Mouse (Mus musculus) 3134 (cell line): Measurements from ENCODE around the gene C87436.
"Not testable (repeated sequence)": the region's sequence is repeated elsewhere in the genome, so short reads cannot be mapped to it uniquely, and the experiment has no call there.

Experiments
- DNase-seq: peaks from one replicate; pipeline ENCODE4 v3.0.0-alpha.2; 2011; ENCODE audit warnings: low spot score; ENCODE audit not compliant: insufficient read length; ENCODE audit errors: extremely low read depth

Gene C87436

DNA sequence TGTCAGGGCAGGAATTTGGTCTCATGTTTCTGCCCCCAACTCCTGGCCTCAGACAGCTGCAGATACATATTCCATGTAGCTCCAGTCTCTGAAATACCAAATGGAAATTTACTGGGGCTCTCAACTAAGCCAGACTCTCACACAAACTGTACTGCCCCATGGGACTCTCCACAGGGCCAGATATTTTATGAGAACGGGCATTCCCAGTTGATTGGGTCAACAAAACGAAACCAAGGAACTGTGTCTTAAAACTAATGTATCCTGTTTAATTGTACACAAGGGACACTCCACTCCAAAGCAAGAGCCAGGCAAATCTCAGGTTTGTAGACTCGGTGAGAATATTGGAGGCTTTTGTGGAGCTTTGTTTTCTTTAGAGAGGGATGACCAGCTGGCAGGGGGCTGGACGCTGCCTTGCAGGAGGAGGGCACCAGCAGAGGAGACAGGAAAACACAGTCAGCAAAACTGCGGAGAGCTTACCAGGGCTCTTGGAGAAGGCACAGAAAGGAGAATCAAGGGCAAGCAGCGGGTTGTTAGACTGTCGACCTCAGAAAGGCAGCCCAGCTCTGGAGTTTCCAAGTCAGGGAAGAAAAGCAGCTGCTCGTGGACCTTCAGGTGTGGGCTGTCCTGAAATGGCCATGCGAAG, 42.1 kb downstream of the C87436 start:
- DNase-seq = peak; percentile 56

- DNase-seq = no peak
Measured at GRCm38 (mm10) chr6:86481871-86482270, 43.7 kb downstream of the C87436 start.

DNA sequence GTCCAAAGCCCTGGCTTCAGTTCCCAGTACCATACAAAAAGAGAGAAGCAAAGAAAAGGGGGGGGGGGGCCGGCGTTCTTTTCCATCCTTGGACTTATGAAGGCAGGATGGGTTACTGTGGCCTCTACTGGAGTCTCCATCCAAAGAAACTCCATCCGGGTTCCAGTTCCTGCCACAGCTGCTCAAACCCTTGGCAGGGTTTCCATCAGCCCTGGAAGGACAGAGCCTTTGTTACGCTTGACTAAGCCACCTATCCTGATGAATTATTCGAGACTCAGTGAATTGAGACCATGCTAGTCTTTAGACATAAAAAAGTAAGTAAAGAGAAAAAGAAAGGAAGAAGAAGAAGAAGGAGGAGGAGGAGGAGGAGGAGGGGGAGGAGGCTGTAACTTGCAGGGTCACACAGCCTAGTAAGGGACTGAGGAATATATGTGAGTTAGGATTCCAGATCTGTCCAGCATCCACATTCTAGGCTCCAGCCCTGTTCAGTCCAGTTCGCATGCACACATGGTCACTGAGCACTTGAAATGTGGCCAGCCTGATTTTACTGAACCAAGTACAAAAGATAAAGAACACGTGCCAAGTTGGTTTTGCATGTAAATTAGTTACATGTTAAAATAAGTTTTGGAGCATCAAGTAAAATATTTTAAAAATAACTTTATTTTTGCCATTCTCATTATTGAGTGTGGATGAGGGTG, 47.9 kb downstream of the C87436 start:
- DNase-seq = no peak

DNA sequence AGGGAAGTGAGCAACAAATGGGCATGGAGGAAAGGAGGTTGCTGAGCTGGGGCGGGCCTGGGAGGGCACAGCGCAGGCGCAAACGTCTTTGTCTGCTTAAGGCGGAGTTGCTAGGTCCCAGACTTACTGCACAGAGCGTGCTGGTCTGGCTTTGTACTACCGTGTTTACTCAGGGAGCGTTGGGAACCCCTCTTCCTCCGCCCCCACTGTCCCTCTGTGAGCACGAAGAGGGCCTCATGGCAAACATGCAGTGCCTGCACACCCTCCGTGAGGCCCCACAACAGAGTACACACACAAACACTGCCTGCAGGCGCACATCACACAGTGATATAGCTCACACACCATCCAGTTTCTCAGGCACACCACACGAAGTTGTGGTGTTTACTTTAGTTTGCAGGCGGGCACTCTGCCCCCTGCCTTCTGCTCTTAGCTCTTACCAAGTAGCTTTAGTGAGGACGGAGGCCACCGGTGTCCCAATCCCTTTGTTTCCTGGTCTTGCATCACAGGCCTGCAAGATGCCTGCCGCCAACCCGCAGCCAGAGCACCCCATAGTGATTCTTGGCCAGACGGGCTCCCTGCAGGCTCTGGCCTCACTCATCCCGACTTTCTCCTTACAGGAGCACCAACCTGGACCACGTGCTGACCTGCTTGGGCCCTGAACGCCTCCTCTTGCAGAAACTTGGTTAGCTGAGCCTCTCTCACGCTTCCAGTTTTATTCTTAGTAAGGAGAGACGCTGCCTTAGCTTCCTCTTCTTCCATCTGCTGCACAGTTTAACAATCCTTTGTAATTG, 49.4 kb downstream of the C87436 start:
- DNase-seq = peak; percentile 68

DNA sequence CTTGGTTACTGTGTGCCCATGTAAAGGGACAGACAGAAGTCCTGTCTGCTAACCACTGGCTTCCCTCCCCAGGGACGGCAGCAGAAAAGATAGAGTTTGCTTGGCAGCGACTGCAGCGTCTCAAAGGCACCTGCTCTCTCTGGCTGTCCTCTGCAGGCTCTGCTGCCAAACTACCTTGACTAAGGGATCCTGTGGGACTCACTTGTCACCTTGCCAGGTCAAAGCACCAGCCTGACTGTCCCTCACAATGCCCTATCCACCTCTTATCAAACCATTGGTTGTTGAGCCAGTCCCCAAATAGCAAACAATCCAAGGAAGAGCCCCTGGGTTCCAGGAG, 49.9 kb downstream of the C87436 start:
- no peak for DNase-seq

DNA sequence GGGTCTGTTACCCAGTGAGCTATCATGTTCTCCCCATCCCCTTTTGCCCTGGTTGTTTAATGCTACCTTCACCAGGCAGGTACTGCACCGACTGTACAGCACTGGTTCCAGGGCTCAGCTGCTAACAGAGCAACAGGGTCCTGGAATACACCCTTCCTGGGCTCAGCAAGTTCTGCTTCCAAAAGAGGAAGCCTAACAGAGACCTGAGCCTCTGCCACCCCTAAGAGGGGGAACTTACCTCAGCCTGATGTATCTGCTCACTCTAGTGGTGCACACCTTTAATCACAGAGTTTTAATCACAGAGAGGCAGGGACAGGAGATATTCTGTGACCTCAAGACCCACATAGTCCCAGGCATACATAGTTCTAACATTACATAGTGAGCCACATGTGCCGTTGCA, 51.8 kb downstream of the C87436 start:
- no peak for DNase-seq

GRCm38 (mm10) chr6:86490413-86490812, 52.2 kb downstream of the C87436 start:
- not testable (repeated sequence) for DNase-seq

DNA sequence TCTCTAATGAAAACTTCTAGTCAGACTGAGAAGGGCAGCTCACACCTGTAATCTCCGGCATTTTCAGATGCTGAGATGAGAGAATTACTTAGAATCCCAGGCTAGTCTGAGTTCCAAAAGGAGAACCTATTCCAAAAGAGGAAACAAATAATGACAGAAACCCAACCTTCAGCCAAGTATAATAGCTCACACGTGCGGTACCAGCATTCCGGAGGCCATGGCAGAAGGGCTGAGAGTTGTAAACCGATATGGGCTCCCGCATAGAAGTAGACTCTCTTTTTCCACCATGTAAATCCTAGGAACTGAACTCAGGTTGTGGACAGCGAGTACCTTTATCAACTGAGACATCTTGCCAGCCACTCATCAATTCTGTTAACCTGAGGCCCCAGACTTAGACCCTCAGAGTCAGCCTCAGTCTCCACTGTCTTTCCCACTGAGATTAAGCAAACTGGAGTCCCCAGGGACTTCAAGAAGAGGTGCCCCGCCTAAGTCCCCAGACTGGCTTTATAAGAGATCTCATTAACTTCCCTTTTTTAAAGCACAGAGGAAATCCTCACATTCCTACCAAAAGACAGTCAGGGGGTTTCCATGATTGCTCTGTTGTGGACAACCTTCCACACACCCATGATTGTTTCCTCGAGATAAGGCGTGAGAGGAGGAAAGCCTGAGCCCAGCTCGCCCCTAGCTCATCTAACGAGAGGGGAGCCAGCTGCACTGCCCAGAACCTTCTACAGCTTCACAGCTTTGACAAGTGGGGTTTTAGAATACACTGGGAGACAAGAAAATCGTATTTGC, 55.5 kb downstream of the C87436 start:
- DNase-seq = no peak

- DNase-seq = no peak
Measured at GRCm38 (mm10) chr6:86494767-86495166, 56.6 kb downstream of the C87436 start.

DNA sequence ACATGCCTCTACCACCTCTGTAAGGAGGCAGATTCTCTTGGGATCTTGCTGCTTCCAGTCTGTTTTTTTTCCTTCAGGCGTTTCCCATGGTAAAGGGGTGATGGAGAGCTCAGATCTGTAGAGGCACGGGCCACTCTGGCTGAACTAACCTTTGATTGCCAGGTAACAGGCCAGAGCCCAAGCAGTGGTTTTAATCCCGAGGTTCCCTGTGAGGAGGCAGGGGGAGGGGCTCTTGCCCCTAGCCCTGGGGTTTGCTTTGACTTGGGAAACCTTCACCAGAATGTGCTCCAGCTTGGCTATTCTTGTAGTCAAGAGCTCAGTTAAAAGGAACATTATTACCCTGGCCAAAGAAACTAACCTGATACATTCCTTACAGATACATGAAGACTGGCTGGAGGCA, 57.5 kb downstream of the C87436 start:
- no peak for DNase-seq

DNA sequence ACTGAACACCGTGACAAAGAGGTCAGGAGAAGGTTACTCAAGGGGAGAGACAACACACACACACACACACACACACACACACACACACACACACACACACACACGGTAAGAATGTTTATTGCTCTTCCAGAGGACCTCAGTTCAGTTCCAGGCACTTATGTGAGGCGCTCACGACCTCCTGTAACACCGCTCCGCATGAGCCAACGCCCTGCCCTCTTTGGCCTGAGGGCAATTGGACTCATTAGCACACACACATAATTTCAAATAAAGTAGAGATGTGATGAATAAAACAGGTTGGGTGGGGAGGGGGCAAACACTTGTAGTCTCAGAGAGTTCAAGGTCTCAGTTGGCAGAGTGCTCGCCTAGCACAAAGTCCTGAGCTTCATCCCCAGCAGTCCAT, 58.0 kb downstream of the C87436 start:
- DNase-seq = no peak

GRCm38 (mm10) chr6:86496585-86496984, 58.4 kb downstream of the C87436 start:
- DNase-seq = no peak

GRCm38 (mm10) chr6:86497071-86497815, 59.1 kb downstream of the C87436 start:
- DNase-seq = no peak

GRCm38 (mm10) chr6:86497942-86498732, 60.0 kb downstream of the C87436 start:
- no peak for DNase-seq

DNA sequence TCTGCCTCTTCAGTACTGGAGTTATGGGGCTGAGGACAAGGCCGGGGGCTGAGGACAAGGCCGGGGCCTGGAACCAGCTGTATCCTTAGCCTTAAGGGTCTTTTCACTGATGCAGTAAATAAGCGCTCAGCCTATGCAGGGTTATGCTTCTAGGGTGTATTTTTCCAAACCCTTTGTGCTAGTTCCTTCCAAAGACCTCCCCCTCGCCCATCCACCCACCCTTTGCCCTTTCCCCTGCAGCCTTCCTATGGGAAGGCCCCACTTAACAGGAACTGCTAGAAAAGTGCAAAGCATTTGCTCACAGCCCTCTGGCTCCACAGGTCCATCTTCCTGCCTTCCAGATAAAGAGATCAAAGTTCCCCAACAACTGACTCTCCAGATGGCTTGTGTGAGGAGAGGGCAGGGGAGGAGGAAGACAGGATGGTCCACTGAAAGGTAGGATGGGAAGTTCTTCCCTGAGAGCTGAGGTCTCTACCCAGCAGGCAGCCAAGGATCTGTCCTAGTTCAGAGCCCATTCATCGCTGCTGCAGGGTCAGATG, 61.5 kb downstream of the C87436 start:
- no peak for DNase-seq

DNA sequence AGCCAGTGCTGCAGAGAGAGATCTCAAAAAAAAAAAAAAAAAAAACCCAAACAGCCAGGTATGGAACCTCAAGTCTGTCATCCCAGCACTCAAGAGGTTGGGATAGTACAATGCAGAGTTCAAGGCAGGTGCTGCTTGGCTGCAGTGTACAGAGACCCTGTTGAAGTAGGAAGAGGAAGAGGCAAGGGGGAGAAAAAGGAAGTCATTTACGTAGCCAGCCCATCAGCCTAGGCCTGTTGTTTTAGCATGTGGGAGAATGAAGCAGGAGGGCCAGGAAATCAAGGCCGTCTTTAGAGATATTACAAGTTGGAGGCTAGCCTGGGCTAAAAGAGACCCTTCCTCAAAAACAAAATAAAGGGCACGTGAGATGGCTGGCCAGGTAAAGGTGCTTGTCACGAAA, 65.3 kb downstream of the C87436 start:
- no peak for DNase-seq

DNA sequence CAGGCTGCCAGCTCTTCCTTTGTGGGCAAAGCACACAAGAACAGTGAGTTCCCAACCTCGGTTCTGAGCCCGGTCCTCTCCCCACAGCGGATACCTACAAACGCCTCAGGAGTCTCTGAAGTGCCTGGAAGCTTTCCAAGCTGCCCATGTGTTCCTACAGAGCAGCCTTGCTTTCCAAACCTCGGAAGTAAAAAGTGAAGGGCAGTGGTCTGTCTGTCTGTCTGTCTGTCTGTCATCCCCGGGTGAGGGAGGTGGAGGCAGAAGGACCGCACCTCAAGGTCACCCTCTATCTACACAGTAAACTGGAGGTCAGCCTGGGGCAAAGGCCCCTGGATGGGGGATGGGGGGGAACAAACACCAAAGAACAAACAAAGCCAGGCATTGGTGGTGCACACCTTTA, 67.5 kb downstream of the C87436 start:
- DNase-seq = no peak

DNA sequence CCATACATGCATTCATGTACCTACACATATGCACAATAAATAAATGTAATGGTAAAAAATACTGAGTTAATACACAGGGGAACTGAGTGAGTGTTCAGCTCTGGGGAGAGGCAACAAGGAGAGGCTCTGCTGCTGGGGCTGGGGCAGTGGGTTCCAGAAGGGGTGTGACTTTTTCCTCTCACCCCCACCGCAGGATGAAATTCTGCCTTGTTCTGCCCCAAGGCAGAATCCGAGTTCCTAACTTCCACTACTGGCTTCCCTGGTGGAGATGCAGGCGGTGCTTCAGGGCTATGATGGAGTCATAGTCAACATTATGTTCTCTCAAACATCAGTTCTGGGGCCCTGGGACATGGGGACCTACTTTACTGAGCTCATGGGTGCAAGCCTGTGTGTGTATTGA, 68.1 kb downstream of the C87436 start:
- no peak for DNase-seq

DNA sequence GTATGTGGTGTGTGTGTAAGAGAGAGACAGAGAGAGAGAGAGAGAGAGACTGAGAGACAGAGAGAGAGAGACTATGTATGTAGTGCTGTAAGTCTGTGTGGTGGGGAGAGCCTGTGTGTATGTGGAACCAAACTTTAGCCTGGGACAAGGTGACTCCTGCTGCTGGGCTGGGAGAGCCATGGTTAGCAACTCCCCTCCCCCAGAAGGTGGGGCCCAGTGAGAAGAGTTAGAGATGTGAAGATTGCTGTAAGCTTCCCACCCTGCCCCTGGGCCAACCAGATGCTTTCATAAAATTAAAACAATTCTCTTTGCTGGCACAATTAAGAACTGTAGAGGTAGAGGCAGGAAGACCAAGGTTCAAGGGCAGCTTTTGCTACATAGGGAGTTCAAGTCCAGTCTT, 68.9 kb downstream of the C87436 start:
- no peak for DNase-seq
